Mouse (Mus musculus) heart, adult 2 months (tissue): ENCODE data around the gene Sept9.

ENCODE experiments used
- CTCF ChIP-seq: fragments of 200-600 bp; IDR thresholded peaks from 2 replicates; pipeline ENCODE4 v1.8.1; 2022; ENCODE audit warnings: antibody characterized with exemption, mild to moderate bottlenecking, moderate library complexity
- EP300 ChIP-seq: fragments of 200-500 bp; IDR thresholded peaks from 2 replicates; pipeline ENCODE4 v1.6.1; 2011; ENCODE audit warnings: low read depth, low read length, control low read depth; ENCODE audit not compliant: insufficient read depth
- POLR2A ChIP-seq: fragments of 200-500 bp; IDR thresholded peaks from 2 replicates; pipeline ENCODE4 v1.6.1; 2011; ENCODE audit warnings: mild to moderate bottlenecking, low read depth, low read length, control low read depth; ENCODE audit not compliant: insufficient read depth

DNA sequence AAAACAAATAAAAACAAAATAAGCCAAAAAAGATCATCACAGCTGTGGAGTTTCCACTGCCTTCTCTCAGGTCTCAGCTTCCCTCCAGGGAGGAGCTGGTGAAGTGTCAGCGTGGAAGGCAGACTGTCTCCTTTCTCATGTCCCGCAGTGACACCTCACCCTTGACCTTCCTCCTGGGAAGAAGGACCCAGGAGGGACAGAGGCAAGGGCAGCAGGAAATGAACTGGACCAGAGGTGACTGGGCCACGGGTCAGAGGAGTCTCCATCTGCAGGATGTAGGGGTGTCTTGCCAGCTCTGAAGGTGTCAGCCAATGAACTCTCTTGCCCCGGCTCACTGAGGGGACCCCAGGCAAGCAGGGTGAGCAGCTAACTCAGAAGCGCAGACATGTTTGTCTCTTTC, 7.9 kb upstream of the Sept9 start:
- TF ChIP-seq POLR2A = no peak
- TF ChIP-seq CTCF = no peak
- no peak for TF ChIP-seq EP300
